Mouse (Mus musculus) gastrocnemius, postnatal 4 days (tissue): ENCODE measurements around the gene Pappa. TPM values are rescaled to one million over a fixed set of nuclear protein-coding genes. Genes with fewer than 3 reads are reported as not detected.

Experiments used
- DNase-seq, 2 experiments: peaks; one replicate each; pipeline ENCODE4 v3.0.0; 2021 to 2022; ENCODE audit warnings: low spot score in 2 of 2, mixed read lengths in 2 of 2
- total RNA-seq, 2 experiments: library from RNA; stranded (reverse); gene quantifications; 2 replicates each; pipeline ENCODE4 v1.2.3; 2021

The Pappa gene
- total RNA-seq, 2 experiments from 2014 or later = 1.5 to 1.9 TPM

DNA sequence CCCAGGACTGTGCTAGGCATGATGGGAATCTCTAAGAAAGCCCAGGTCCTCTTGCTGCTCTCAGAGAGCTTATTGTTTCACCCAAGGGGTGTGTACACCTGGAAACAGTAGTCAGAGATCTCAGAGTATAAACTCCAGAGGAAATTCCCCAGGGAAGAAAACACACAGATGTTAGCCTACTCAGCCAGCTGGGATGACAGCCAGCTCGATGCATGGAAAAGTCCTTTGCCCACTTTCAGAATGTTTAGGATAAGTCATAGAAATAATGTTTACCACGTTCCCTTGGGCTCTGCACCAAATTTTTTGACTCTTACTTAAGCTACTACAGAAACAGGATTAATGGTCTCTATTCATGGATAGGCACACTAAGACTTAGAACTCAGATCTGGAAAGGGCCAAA, 143.1 kb downstream of the Pappa start:
- DNase-seq = no peak

DNA sequence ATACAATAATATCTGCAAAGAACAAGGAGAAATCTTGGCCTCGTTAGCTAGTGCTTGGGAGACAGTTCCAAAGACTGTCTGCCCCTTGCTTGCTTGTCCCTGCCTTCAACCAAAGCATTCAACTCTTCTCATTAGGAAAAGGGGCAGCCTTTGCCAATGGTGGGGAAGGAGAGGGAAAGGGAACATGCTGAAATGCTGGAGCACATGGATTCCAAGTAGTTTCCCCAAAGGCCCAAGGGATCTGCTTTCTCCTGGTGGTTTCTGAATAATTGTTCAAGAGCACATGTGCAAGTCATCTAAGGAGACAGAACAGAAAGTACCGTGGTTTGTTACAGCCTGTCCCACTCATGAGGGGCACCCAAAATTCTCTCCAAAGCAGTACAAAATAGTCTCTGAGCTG, 146.0 kb downstream of the Pappa start:
- no peak for DNase-seq

GRCm38 (mm10) chr4:65272295-65272694, 148.3 kb downstream of the Pappa start:
- no peak for DNase-seq

- DNase-seq = no peak
Observed at GRCm38 (mm10) chr4:65273299-65273851, 149.4 kb downstream of the Pappa start.

DNA sequence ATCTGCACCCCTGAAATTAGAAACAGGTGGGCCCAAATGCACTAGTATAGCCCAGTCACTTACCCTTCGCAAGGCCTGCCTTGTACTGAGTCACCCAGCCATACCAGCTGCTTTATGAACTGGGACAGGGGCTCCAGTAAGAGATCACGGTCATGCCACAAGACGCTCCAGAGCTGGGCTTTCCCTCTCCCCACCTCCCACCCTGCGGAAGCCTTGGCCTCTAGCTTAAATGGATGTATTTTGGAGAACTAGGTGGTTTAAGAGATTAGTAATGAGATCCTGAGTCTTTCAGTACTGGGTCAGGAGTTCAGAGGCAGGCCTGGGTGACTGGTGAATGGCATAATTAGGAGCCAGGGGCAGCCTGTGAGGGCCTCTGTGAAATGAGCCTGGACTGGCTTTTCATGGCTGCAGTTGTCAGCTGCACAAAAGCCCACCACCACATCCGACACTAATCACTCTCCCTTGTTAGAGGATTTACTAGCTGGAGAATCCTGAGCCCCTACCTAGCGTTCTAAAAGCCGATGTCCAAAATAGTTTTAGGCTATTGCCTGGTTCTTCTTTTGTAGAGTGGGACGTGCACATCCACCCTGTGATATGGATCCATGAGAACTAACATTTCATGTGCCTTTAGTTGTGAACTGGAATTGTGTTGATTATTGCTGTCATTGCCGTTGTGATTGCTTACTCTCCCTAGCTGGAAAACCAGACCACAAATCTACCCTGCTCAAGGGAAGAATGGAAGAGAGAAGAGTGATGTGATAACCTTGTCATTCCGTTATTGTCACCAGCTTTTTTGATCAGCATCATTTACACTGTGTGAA, 154.7 kb downstream of the Pappa start:
- DNase-seq = no peak

DNA sequence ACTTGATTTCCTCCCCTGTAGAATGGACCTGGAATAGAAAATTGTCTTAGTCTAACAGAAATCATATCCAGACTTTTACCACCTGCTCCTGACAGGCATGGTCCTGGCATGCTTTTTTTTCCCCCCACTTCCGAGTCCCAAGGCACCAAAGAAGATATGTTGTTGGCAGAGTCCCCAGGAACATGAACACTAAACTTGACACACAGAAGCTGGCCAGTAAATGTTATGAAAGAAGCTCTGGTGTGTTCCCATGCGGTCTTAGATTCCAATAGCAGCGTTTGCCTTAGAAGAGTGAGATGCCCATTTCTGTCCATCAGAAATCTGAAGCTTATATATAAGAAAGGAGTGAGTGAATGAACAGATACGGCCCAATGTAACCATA, 155.3 kb downstream of the Pappa start:
- no peak for DNase-seq

GRCm38 (mm10) chr4:65279979-65280677, 156.2 kb downstream of the Pappa start:
- DNase-seq = no peak

GRCm38 (mm10) chr4:65280888-65281287, 156.9 kb downstream of the Pappa start:
- DNase-seq = no peak

DNA sequence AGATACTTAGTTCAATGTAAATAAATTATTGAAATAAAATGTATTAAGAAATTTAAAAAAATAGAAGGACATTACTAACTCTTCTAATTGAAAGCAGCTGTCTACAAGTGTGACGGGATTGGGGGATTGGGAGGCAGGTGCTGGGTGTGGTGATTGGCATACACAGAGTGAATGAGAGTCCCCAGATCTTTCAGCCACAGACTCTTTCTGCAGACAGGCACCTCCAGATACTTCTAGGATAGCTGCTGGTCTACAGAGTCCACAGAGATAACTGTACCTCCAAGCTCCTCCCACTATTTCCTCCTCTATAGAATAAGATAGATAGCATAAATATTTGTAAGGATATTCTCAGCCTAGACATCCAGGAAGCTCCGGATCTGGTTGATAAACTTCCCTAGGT, 159.6 kb downstream of the Pappa start:
- no peak for DNase-seq

GRCm38 (mm10) chr4:65285165-65285564, 161.2 kb downstream of the Pappa start:
- no peak for DNase-seq

GRCm38 (mm10) chr4:65289247-65289646, 165.3 kb downstream of the Pappa start:
- DNase-seq = no peak

DNA sequence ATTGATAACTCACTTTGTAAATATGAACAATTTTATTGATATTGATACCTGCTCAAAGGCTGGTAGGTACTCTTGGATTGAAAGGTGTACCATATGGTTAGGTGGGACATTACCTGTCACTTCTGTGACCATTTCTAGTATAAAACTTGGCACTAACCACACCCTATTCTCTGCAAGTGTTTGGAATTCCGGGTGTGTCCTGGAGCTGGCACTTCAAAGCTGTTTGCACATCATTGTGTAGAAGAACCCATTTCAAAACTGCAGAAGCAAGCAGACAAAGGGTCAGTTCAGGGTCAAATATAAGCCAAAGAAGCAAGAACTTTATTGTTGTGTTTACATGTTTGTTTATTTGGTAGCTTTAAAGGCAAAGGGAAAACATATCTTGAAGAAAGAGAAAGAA, 171.8 kb downstream of the Pappa start:
- DNase-seq = no peak

- no peak for DNase-seq
Observed at GRCm38 (mm10) chr4:65296356-65296967, 172.5 kb downstream of the Pappa start.

- DNase-seq = no peak
Observed at GRCm38 (mm10) chr4:65296968-65297499, 173.1 kb downstream of the Pappa start.

GRCm38 (mm10) chr4:65298212-65299181, 174.5 kb downstream of the Pappa start:
- DNase-seq = no peak

- no peak for DNase-seq
Observed at GRCm38 (mm10) chr4:65299365-65299764, 175.4 kb downstream of the Pappa start.

GRCm38 (mm10) chr4:65300431-65300830, 176.5 kb downstream of the Pappa start:
- DNase-seq = no peak

GRCm38 (mm10) chr4:65302666-65303065, 178.7 kb downstream of the Pappa start:
- DNase-seq = no peak

DNA sequence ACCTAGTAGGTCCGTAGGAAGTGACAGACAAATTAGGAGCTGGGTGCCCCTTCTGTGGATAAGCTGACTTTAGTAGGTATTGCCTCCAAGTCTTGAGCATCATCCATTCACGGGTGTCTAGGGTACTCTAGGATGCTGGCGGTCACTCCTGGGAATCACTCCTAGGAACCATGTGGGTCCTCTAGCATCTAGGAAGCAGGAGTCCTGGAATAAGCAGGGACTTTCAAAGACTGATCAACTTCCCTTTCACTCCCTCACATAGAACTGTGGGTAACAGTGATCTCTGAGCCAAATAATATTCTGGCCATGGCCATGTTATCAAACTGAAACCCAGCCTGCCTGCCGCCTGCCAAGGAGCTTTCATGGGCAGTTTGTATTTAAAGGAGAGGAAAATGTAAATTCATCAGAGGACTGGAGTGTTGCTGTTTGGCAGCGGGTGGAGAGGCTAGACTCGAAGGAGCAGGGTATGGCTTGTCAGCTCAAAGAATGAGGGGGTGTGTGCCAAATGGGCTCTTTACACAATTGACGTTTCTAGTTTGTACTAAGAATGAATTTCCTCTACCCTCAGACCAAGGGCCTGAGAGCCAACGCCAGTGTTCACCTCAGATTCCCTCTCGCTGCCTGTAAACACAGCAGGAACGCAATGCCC, 194.0 kb downstream of the Pappa start:
- DNase-seq = no peak

DNA sequence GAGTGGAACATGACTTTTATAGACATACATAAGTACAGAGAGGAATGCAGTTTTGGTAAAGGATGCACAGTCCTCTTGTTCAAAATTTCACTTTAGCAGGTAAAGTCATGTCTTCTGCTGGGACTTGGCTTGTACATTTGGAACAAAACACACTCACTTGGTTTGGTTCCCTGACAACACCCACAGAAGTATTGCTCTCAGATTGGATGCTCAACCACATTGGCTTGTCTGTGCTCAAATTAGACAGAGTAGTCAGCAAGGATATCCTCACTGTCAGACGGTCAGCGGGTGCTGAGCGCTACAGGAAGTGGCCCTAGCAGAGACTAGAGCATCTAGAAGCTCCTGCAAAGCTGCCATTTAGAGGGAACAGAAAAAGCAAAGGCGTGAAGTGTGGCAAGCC, 197.4 kb downstream of the Pappa start:
- no peak for DNase-seq
